Mouse (Mus musculus) spleen, adult 18-20 months (tissue): Measurements from ENCODE around the gene Trim46.
A peak's percentile ranks its signal among the peaks of the same experiment; 100 is the strongest.
"Not testable (repeated sequence)": the region's sequence is repeated elsewhere in the genome, so short reads cannot be mapped to it uniquely, and the experiment has no call there.

Source experiments
- DNase-seq, 2 experiments: peaks; one replicate each; pipeline ENCODE4 v3.0.0; 2022; ENCODE audit warnings: mixed read lengths in 2 of 2

Gene Trim46

GRCm38 (mm10) chr3:89231772-89232275 is 14.3 kb downstream of the Trim46 start:
- DNase-seq, result no peak

DNA sequence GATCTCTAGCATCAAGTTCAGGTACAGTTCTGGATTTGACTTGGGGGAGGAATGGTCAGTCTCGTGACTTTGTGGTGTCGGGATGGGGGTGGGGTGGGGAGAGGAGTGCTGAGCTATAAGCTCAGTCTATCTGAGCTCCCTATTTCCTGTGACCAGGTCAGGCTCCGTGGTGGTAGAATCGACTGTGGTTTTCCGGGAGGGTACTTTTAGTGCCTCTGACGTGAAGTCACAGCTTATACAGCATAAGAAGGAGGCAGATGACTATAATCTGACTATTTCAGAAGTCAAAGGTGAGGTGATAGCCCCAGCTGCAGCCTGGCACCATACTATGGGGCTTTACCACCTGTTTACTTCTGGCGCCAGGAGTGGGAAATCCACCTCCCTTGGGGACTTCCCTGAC is 14.8 kb downstream of the Trim46 start:
- no peak for DNase-seq

- no peak for DNase-seq
Observed at GRCm38 (mm10) chr3:89230561-89230960, 15.5 kb downstream of the Trim46 start.

DNA sequence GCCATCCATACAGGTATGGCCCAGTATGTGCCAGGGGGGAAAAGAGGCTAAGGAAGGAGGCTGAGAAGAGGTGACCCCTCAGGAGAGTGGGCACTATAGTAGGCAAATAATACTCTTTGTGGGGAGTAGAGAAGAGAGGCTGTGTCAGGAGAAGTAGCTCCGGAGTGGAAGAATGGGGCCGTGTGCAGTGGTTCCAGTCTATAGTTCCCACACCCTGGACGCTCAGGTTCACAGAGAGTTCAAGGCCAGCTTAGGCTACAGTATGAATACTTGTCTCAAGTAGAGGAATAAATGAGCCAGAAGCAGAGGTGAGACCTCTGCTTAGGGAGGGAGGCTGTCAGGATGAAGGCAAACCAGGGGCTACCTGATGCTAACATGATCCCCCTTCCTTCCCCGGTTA is 16.8 kb downstream of the Trim46 start:
- no peak for DNase-seq

DNA sequence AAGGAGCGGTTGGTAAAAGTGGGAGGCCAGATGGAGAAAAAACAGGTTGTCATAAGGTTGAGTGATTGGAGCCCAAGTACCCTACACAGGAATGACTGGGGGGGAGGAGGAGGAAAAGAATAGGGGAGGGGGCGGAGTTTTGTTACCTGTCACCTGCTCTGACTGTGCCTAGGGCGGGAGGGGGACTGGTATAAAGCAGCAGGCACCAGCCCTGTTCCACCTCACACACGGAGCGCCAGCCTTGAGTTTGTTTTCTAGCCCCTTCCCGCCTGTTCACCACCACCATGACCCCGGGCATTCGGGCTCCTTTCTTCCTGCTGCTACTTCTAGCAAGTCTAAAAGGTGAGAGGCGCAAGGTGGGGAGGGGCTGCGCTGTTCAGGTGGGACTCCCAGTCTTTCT is 17.3 kb downstream of the Trim46 start, which contains the start of gene Muc1:
TSS of gene Muc1 (plus strand) at position 222 of the 400 bp plus-strand sequence.
- DNase-seq, result no peak

- peak; percentile 76 to 86 for DNase-seq
Observed at GRCm38 (mm10) chr3:89228180-89228549, 17.9 kb downstream of the Trim46 start.

GRCm38 (mm10) chr3:89227307-89228179 is 18.6 kb downstream of the Trim46 start:
- DNase-seq, result peak in 1 of 2 experiments; percentile 43

GRCm38 (mm10) chr3:89226900-89227299 is 19.2 kb downstream of the Trim46 start, which contains the start of gene Mtx1:
Gene Mtx1 (minus strand): TSS chr3:89227088.
- DNase-seq, result no peak

GRCm38 (mm10) chr3:89226361-89226760 is 19.7 kb downstream of the Trim46 start:
- DNase-seq, result no peak

- DNase-seq, result no peak
Observed at GRCm38 (mm10) chr3:89225918-89226317, 20.2 kb downstream of the Trim46 start.

DNA sequence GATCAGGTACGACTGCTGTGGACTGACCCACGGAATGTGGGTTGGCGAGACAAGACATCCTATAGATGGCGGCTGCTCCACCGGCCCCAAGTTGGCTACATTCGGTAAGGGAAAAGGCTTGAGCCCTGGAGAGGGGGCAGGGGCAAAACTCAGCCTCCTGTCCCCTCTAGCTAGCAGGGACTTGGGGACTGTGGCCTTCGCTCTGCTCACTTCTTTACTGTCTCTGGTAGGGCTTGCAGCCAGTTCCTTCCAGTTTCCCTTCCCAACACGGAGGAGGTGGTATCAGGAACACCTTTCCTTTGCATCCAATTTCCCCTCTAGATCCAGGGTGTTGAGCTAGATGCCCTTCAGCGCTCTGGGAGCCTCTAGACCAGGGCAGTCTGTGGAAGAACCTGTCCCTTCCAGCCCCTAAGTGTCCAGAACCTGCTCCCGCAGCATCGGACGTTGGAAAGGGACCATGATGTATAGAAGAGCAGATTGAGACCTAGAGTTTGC is 20.7 kb downstream of the Trim46 start:
- DNase-seq, result no peak

DNA sequence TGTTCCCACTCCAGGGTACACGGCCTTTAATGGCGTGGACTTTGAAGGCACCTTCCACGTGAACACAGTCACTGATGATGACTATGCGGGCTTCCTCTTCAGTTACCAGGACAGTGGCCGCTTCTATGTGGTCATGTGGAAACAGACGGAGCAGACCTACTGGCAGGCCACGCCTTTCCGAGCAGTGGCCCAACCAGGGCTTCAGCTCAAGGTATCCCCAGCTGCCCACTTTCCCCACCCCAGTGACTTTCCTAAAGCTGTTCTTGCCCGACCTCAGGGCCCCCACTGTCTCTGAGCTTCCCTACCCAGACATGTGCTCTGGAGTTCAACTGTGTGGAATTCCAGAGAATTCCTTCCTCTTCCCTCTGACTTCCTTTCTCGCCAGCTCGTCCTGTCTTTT is 21.3 kb downstream of the Trim46 start:
- no peak for DNase-seq

GRCm38 (mm10) chr3:89221167-89221566 is 24.9 kb downstream of the Trim46 start:
- no peak for DNase-seq

GRCm38 (mm10) chr3:89219546-89219945 is 26.6 kb downstream of the Trim46 start:
- no peak for DNase-seq

DNA sequence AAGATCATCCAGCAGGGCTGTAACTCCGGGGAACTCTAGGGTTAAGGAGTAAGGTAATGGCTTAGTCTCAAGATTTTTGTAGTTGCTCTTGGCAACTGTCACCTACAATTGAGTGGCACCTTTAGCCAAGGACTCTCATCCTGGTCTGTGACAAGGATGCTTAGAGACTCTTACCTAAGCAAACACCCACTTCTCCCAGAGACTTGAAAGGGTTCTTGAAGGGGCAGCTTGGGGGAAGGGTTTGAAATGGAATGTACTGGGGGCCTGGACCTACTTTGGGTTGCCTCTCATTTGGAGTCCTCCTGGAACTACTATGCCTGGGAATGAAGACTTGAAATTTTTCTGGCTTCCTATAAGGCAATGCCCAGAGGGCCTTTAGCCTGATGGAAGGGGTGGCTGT is 27.8 kb downstream of the Trim46 start:
- no peak for DNase-seq

GRCm38 (mm10) chr3:89216407-89216806 is 29.7 kb downstream of the Trim46 start:
- DNase-seq, result not testable (repeated sequence)

GRCm38 (mm10) chr3:89215853-89216252 is 30.3 kb downstream of the Trim46 start:
- DNase-seq, result peak; percentile 66 to 82

- DNase-seq, result no peak
Observed at GRCm38 (mm10) chr3:89214681-89215411, 31.3 kb downstream of the Trim46 start, which contains the start of gene Thbs3. Gene Thbs3 (plus strand): TSS chr3:89215180.

GRCm38 (mm10) chr3:89213803-89214530 is 32.1 kb downstream of the Trim46 start:
- DNase-seq, result peak; percentile 82 to 89

DNA sequence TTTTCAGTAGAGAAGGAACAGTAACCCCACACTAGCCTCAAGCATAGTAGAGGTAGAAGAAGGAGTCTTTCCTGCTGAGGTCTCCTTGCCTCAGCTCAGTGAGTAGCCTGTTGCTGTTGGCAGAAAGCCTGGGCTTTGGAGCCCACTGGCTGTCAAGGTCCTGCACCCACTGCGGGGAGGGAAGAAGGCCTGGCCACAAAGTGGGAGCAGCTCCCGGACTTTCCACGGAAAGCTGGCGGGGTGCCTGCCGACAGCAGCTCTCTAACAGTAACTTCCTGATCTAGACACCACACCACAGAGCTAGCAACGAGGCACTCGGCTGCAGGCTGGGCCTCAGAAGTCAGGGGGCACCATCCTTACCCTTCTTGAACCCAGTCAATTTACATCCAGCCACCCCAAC is 35.4 kb downstream of the Trim46 start:
- DNase-seq, result no peak

GRCm38 (mm10) chr3:89210162-89210561 is 35.9 kb downstream of the Trim46 start:
- DNase-seq, result no peak

- DNase-seq, result no peak
Observed at GRCm38 (mm10) chr3:89209731-89210130, 36.4 kb downstream of the Trim46 start.

GRCm38 (mm10) chr3:89208736-89209135 is 37.4 kb downstream of the Trim46 start:
- DNase-seq, result no peak
